Mouse (Mus musculus) kidney, embryonic 14.5 days (tissue): Measurements from ENCODE around the gene Nr4a2. TPM values are rescaled to one million over a fixed set of nuclear protein-coding genes. Genes with fewer than 3 reads are reported as not detected.

ENCODE experiments used
- polyA plus RNA-seq: library from polyadenylated mRNA; unstranded; fragments of >200 nt; fragmentation: Nextera tagmentation; extraction: Ambion mirVana; gene quantifications from 2 replicates; pipeline ENCODE4 v1.2.1, GENCODE M21; 2014

The Nr4a2 gene
- polyA plus RNA-seq, 1 experiment from 2014 or later, result 5.4 TPM

Other genes starting within 250 kb of the Nr4a2 start
- 12.0 and 19.7 TPM in 2 replicates for gene Gpd2, start 113.6 kb upstream of the Nr4a2 start, polyA plus RNA-seq